8 mouse cellular contexts compared by ENCODE assay signal in genomic region chr8:111536031-111536977, GRCm38 (mm10). TPM values are rescaled to one million over a fixed set of nuclear protein-coding genes. Genes with fewer than 3 reads are reported as not detected.
DNase-seq lines count a peak whose midpoint lies in the region; ATAC-seq and TF ChIP-seq lines count a peak whose summit lies in the region.

Gene Znrf1, plus strand, starts transcription at chr8:111536097.

- H3K4me3 ChIP-seq in G1E (ENCODE audit: low read depth, low read length) = peak within 1 kb of the TSS; percentile 89
- H3K4me3 ChIP-seq in forebrain, embryonic 16.5 days (replicated peaks; ENCODE audit: low read length) = peak within 1 kb of the TSS; percentile 73
- H3K4me3 ChIP-seq in lung, embryonic 14.5 days (ENCODE audit: low read depth, low read length) = peak within 1 kb of the TSS; percentile 90
- peak within 1 kb of the TSS; percentile 76 for H3K4me3 ChIP-seq in olfactory bulb, adult 2 months (ENCODE audit: insufficient read depth, low read depth, low read length)

- H3K9ac ChIP-seq in forebrain, embryonic 16.5 days (replicated peaks; ENCODE audit: low read depth, low read length) = peak within 1 kb of the TSS; percentile 95
- H3K9ac ChIP-seq in lung, embryonic 14.5 days = peak within 1 kb of the TSS; percentile 93

- peaks cover 22% of the 10 kb centered on the region for H3K36me3 ChIP-seq in G1E (replicated peaks)
- no peaks in the 10 kb centered on the region for H3K36me3 ChIP-seq in forebrain, embryonic 16.5 days (ENCODE audit: control insufficient read depth, insufficient read depth)
- no peaks in the 10 kb centered on the region; the same call in 1 of the 2 replicates for H3K36me3 ChIP-seq in lung, embryonic 14.5 days (ENCODE audit: insufficient read depth)

- intact Hi-C loops in heart, postnatal 25 days (cut with DNase I) = loop anchor here (1.0 to 5.0 kb wide), 4 partner anchors 44 to 194 kb away; no protein-coding TSS in a partner anchor

- no peaks in the 10 kb centered on the region for H3K9me3 ChIP-seq in G1E (replicated peaks)
- H3K9me3 ChIP-seq in forebrain, embryonic 16.5 days (ENCODE audit: control insufficient read depth, low read length) = no peaks in the 10 kb centered on the region
- H3K9me3 ChIP-seq in lung, embryonic 14.5 days (ENCODE audit: low read depth, low read length) = no peaks in the 10 kb centered on the region

- peaks cover 36% of the 10 kb centered on the region for H3K4me1 ChIP-seq in G1E (ENCODE audit: insufficient read depth, low read depth, low read length)
- peaks cover 32% of the 10 kb centered on the region for H3K4me1 ChIP-seq in forebrain, embryonic 16.5 days (replicated peaks; ENCODE audit: control insufficient read depth, insufficient read depth, low read length)
- 0 out of 2 replicates have a peak, but pooled peaks cover 5% of the 10 kb centered on the region for H3K4me1 ChIP-seq in lung, embryonic 14.5 days (ENCODE audit: insufficient read depth)
- H3K4me1 ChIP-seq in olfactory bulb, adult 2 months (ENCODE audit: control insufficient read depth, insufficient read depth, low read length) = peaks cover 6% of the 10 kb centered on the region

- TF ChIP-seq CTCF in G1E (IDR thresholded peaks at IDR 0.05; ENCODE audit: low read depth, low read length) = no peak
- TF ChIP-seq CTCF in lung, embryonic 14.5 days (IDR thresholded peaks at IDR 0.05; ENCODE audit: low read depth) = peak; percentile 67
- peak; percentile 39; the same call in 1 of the 2 replicates for TF ChIP-seq CTCF in olfactory bulb, adult 2 months (IDR thresholded peaks at IDR 0.05; ENCODE audit: insufficient read depth, low read depth, low read length)

- DNase-seq in G1E (ENCODE audit: low spot score) = peak; percentile 61
- DNase-seq in cerebellum, adult 11-12 months = peak; percentile 78
- peak; percentile 64 for DNase-seq in heart, postnatal 25 days (ENCODE audit: low spot score)
- DNase-seq in layer of hippocampus, adult 18-20 months (ENCODE audit: low spot score in 2 of 2) = peak; percentile 46 to 72
- peak; percentile 90 for DNase-seq in lung, embryonic 14.5 days
- DNase-seq in thymus, postnatal 0 days (ENCODE audit: low spot score) = peak; percentile 82

- peaks cover 5% of the 10 kb centered on the region for H3K27me3 ChIP-seq in G1E (ENCODE audit: insufficient read depth, low read length)
- no peaks in the 10 kb centered on the region for H3K27me3 ChIP-seq in forebrain, embryonic 16.5 days (replicated peaks; ENCODE audit: control insufficient read depth, insufficient read depth, low read length)
- H3K27me3 ChIP-seq in lung, embryonic 14.5 days (ENCODE audit: insufficient read depth, low read length) = no peaks in the 10 kb centered on the region

- peak; percentile 76 for TF ChIP-seq POLR2A in olfactory bulb, adult 2 months (IDR thresholded peaks at IDR 0.05; ENCODE audit: insufficient read depth, low read depth, low read length)

- H3K27ac ChIP-seq in forebrain, embryonic 16.5 days (ENCODE audit: low read length) = peak within 1 kb of the TSS; percentile 97
- H3K27ac ChIP-seq in lung, embryonic 14.5 days (ENCODE audit: low read depth) = peak within 1 kb of the TSS; percentile 94
- H3K27ac ChIP-seq in olfactory bulb, adult 2 months (ENCODE audit: insufficient read depth, low read depth, low read length) = peak within 1 kb of the TSS; percentile 92

- ATAC-seq in G1E (ENCODE audit: extremely low read depth, insufficient number of reproducible peaks, low FRiP score, poor library complexity, severe bottlenecking) = peak; percentile 64
- peak; percentile 95 for ATAC-seq in forebrain, embryonic 16.5 days
- ATAC-seq in lung, embryonic 14.5 days (ENCODE audit: insufficient read depth) = peak; percentile 96

- 0% methylated on average over 52 of the region's 100 CpGs for WGBS in forebrain, embryonic 16.5 days
- WGBS in lung, embryonic 14.5 days = under 1% methylated on average over 44 of the region's 100 CpGs
- under 1% methylated on average over 80 of the region's 100 CpGs for WGBS in olfactory bulb, adult 2 months

- peak within 1 kb of the TSS; percentile 85 for H3K4me2 ChIP-seq in forebrain, embryonic 16.5 days (ENCODE audit: low read length)
- H3K4me2 ChIP-seq in lung, embryonic 14.5 days = peak within 1 kb of the TSS; percentile 82

RNA-seq across cellular contexts. Expression of gene Znrf1, which starts in this region (rescaled TPM):
- 47.6 and 48.8 TPM in 2 replicates for total RNA-seq in G1E (2014; fragmentation: Nextera tagmentation)
- total RNA-seq in G1E (2017) = 22.8 and 36.1 TPM in 2 replicates
- polyA plus RNA-seq in G1E (2012) = 62.8 and 65.5 TPM in 2 replicates
- polyA plus RNA-seq in forebrain, embryonic 16.5 days (2015; fragmentation: Nextera tagmentation; extraction: Ambion mirVana) = 66.0 and 70.3 TPM in 2 replicates
- 10 to 100 TPM; 57.0 to 59.8 TPM for total RNA-seq in heart, postnatal 25 days (2021)
- total RNA-seq in layer of hippocampus, adult 18-20 months (2021) = 100 to 1,000 TPM in 1 of 2 experiments, 10 to 100 TPM in 1; 97.9 to 102 TPM
- 39.4 and 51.6 TPM in 2 replicates for polyA plus RNA-seq in lung, embryonic 14.5 days (2014; fragmentation: Nextera tagmentation; extraction: Ambion mirVana)
- 177 TPM in 1 of 2 replicates, not detected in the other for polyA plus RNA-seq in olfactory bulb, adult 2 months (2012; ENCODE audit: insufficient read depth, insufficient read length, low replicate concordance, missing spikeins)
- 173 and 227 TPM in 2 replicates for polyA plus RNA-seq in thymus, postnatal 0 days (2015; fragmentation: Nextera tagmentation; extraction: Ambion mirVana)

Comparison
In these comparisons a context has a peak if more than half of its experiments do, and no peak if none do; other contexts are left out.
1. Peak in every context shown above with its lines: DNase-seq, ATAC-seq, H3K4me3 ChIP-seq and H3K27ac ChIP-seq.